Mouse (Mus musculus): ENCODE measurements around the gene Pard6b. TPM values are rescaled to one million over a fixed set of nuclear protein-coding genes. Genes with fewer than 3 reads are reported as not detected.

Pard6b gene
- total and polyA plus RNA-seq, 3 experiments: 3.9 to 7.6 TPM; not detected in 1

- no peak overlapping the region for H3K4me3 ChIP-seq (ENCODE audit: control insufficient read depth in 1 of 2, insufficient read depth in 1 of 2, low read depth in 2 of 2, low read length in 2 of 2)
- DNase-seq (ENCODE audit: low read depth, low spot score): no peak
- no peak overlapping the region for H3K27ac ChIP-seq (ENCODE audit: control insufficient read depth, low read depth, low read length)
- peaks cover 0 to under 1% of the 10 kb centered on the region in 2 experiments; a peak in 2 of 4 replicates for H3K36me3 ChIP-seq (ENCODE audit: control insufficient read depth in 1 of 2, insufficient read depth in 2 of 2, low read length in 2 of 2)
- no peak overlapping the region for H3K9ac ChIP-seq (ENCODE audit: control insufficient read depth, low read depth, low read length, poor library complexity, severe bottlenecking)
- no peaks in the 10 kb centered on the region for H3K79me2 ChIP-seq (ENCODE audit: control insufficient read depth, insufficient read depth, low read length, poor library complexity)
- no peak for TF ChIP-seq RAD21 (IDR thresholded peaks at IDR 0.05; ENCODE audit: low read depth, low read length)
- no peak for TF ChIP-seq BHLHE40 (IDR thresholded peaks at IDR 0.05; ENCODE audit: borderline replicate concordance, low read depth, low read length)
- TF ChIP-seq KAT2A (conservative IDR thresholded peaks at IDR 0.05; ENCODE audit: low read depth, low read length): no peak
- TF ChIP-seq MYB (IDR thresholded peaks at IDR 0.05; ENCODE audit: low read depth, low read length): no peak
- TF ChIP-seq MAZ (IDR thresholded peaks at IDR 0.05; ENCODE audit: low read depth, low read length): no peak
- TF ChIP-seq SMC3 (IDR thresholded peaks at IDR 0.05; ENCODE audit: low read depth, low read length): no peak
- TF ChIP-seq CHD1 (IDR thresholded peaks at IDR 0.05; ENCODE audit: low read depth, low read length): no peak
- TF ChIP-seq ZNF384 (IDR thresholded peaks at IDR 0.05; ENCODE audit: low read depth, low read length): no peak
- TF ChIP-seq CTCF (IDR thresholded peaks at IDR 0.05 in 2 of 3, conservative IDR thresholded peaks at IDR 0.05 in 1 of 3; ENCODE audit: control insufficient read depth in 1 of 3, insufficient read depth in 1 of 3, low read depth in 2 of 3, low read length in 3 of 3, poor library complexity in 1 of 3, severe bottlenecking in 1 of 3): no peak
- TF ChIP-seq MEF2A (IDR thresholded peaks at IDR 0.05; ENCODE audit: extremely low read depth, insufficient replicate concordance, low read depth, low read length, poor library complexity, severe bottlenecking): no peak
- no peak for TF ChIP-seq E2F4 (IDR thresholded peaks at IDR 0.05; ENCODE audit: borderline replicate concordance, low read depth, low read length)
- no peak for TF ChIP-seq GABPA (IDR thresholded peaks at IDR 0.05; ENCODE audit: low read depth, low read length)
- TF ChIP-seq USF2 (IDR thresholded peaks at IDR 0.05; ENCODE audit: borderline replicate concordance in 1 of 2, insufficient read depth in 1 of 2, low read depth in 1 of 2, low read length in 2 of 2): no peak
- no peak for TF ChIP-seq JUND (IDR thresholded peaks at IDR 0.05; ENCODE audit: low read depth, low read length)
- no peak for TF ChIP-seq HCFC1 (IDR thresholded peaks at IDR 0.05; ENCODE audit: low read depth, low read length)
- TF ChIP-seq GATA1 (IDR thresholded peaks at IDR 0.05; ENCODE audit: low read depth, low read length): no peak
- TF ChIP-seq UBTF (IDR thresholded peaks at IDR 0.05; ENCODE audit: borderline replicate concordance, insufficient read depth, low read depth, low read length): no peak
- TF ChIP-seq ELF1 (IDR thresholded peaks at IDR 0.05; ENCODE audit: low read depth, low read length): no peak
- no peak for TF ChIP-seq POLR2AphosphoS5 (IDR thresholded peaks at IDR 0.05; ENCODE audit: borderline replicate concordance, low read depth, low read length)
- no peaks in the 10 kb centered on the region for H3K9me3 ChIP-seq (replicated peaks; ENCODE audit: insufficient read depth, low read length)
- peaks cover 0 to 8% of the 10 kb centered on the region in 2 experiments; a peak in 1 of 4 replicates for H3K4me1 ChIP-seq (ENCODE audit: control insufficient read depth in 1 of 2, insufficient read depth in 2 of 2, low read length in 2 of 2)
- peaks cover 0 to 2% of the 10 kb centered on the region in 2 experiments; a peak in 2 of 4 replicates for H3K27me3 ChIP-seq (ENCODE audit: control insufficient read depth in 1 of 2, insufficient read depth in 2 of 2, low read length in 2 of 2)
Observed at GRCm38 (mm10) chr2:168074457-168074856, 6.3 kb upstream of the Pard6b start.

Measured in MEL (cell line).